Mouse (Mus musculus) spleen, adult 2 months (tissue): Measurements from ENCODE around the gene Rangap1. TPM values are rescaled to one million over a fixed set of nuclear protein-coding genes. Genes with fewer than 3 reads are reported as not detected.

Experiments used
- DNase-seq, 2 experiments: peaks; one replicate each; pipeline versions ENCODE4 v3.0.0 to v3.0.0-alpha.2; 2012 to 2021; ENCODE audit warnings: low spot score in 2 of 2, low read depth in 1 of 2
- H3K27ac ChIP-seq: fragments of 200-500 bp; 2 replicates; pipeline ENCODE4 v1.5.1; 2012; ENCODE audit warnings: low read length, inconsistent platforms; ENCODE audit not compliant: insufficient read depth
- H3K27me3 ChIP-seq: fragments of 200-500 bp; 2 replicates; pipeline ENCODE4 v1.6.1; 2012; ENCODE audit warnings: mild to moderate bottlenecking, moderate library complexity, low read length, inconsistent platforms; ENCODE audit not compliant: control insufficient read depth, insufficient read depth
- H3K36me3 ChIP-seq: fragments of 200-500 bp; 2 replicates; pipeline ENCODE4 v1.6.1; 2012; ENCODE audit warnings: mild to moderate bottlenecking, low read length, inconsistent platforms; ENCODE audit not compliant: control insufficient read depth, insufficient read depth
- H3K4me1 ChIP-seq: fragments of 200-500 bp; 2 replicates; pipeline ENCODE4 v1.6.1; 2011; ENCODE audit warnings: inconsistent platforms; ENCODE audit not compliant: control insufficient read depth, insufficient read depth, insufficient read length
- H3K4me3 ChIP-seq: fragments of 200-500 bp; 2 replicates; pipeline ENCODE4 v1.5.1; 2011; ENCODE audit warnings: mild to moderate bottlenecking, inconsistent platforms; ENCODE audit not compliant: insufficient read depth, insufficient read length; ENCODE audit errors: extremely low read depth
- CTCF ChIP-seq: fragments of 200-500 bp; IDR thresholded peaks from 2 replicates; pipeline ENCODE4 v1.5.1; 2011; ENCODE audit warnings: mild to moderate bottlenecking, inconsistent platforms; ENCODE audit not compliant: insufficient read depth, insufficient read length, insufficient replicate concordance; ENCODE audit errors: extremely low read depth
- POLR2A ChIP-seq: fragments of 200-500 bp; IDR thresholded peaks from 2 replicates; pipeline ENCODE4 v1.6.1; 2011; ENCODE audit warnings: low read depth, low read length, inconsistent platforms
- WGBS: fragments of 180-500 bp; shearing (Covaris S2); methylation state at CpG from one replicate; pipeline ENCODE4 v1.1.7; 2018; 5-methylcytosine and 5-hydroxymethylcytosine counted together
- polyA plus RNA-seq: library from polyadenylated mRNA; depleted of rRNA; stranded (reverse); fragments of >200 nt; gene quantifications from 2 replicates; pipeline ENCODE4 v1.2.3, GENCODE M21; 2012

Gene Rangap1
- polyA plus RNA-seq, 1 experiment: 26.6 TPM

GRCm38 (mm10) chr15:81723653-81724052 lies 21.7 kb downstream of the Rangap1 start:
- Histone ChIP-seq H3K27me3 (no peaks in the 10 kb centered on the region), H3K27ac (no peak overlapping the region), H3K4me3 (no peak overlapping the region), H3K36me3 (peaks cover 32% of the 10 kb centered on the region), H3K4me1 (peaks cover 3% of the 10 kb centered on the region; the same call in 1 of the 2 replicates)
- TF ChIP-seq POLR2A (no peak), CTCF (no peak)
- WGBS: 90% methylated on average over 11 of the region's 11 CpGs
- DNase-seq: no peak

DNA sequence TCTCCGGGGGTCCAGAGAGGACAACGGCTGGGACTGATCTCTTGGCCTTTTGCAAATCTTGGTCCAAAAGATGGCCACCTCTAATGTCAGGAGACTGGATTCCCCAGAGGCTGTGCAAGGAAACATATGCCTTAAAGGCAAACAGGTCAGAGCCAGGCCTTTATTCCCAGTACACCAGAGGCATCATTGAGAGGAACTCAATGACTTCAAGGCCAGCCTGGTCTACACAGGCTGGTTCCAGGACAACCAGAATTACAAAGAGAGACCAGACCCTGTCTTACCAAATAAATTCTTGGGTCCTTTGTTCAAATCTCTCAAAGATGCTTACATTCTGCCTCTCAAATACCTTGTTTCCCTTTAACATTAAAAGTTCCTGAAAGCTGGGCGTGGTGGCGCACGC lies 23.0 kb downstream of the Rangap1 start:
- Histone ChIP-seq H3K27me3 (no peaks in the 10 kb centered on the region), H3K4me3 (no peak overlapping the region), H3K36me3 (peaks cover 39% of the 10 kb centered on the region), H3K4me1 (no peaks in the 10 kb centered on the region), H3K27ac (no peak overlapping the region)
- 97% methylated on average over 5 of the region's 5 CpGs for WGBS
- no peak for TF ChIP-seq CTCF
- no peak for DNase-seq

DNA sequence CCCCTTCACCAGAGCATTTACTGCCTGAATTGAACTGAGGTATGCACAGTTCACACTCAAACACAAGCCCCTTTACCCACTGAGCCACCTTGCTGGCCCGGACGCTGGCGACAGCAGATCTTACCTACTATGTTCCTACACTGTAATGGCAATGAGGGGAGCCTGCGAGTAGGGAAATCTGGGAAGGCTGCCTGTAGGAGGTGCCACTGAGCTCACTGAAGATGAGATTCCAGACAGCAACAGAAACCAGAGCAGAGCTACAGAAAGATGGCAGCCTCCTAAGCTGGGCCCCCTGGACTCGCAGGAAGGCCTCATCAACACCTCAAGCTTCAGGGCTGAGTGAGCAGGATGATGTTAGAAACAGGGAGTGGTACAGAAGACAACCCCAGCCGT lies 26.2 kb downstream of the Rangap1 start:
- H3K4me1 ChIP-seq: no peaks in the 10 kb centered on the region
- H3K4me3 ChIP-seq: no peak overlapping the region
- H3K27ac ChIP-seq: no peak overlapping the region
- peaks cover 51% of the 10 kb centered on the region for H3K36me3 ChIP-seq
- 97% methylated on average over 6 of the region's 6 CpGs for WGBS
- DNase-seq: no peak
- H3K27me3 ChIP-seq: no peaks in the 10 kb centered on the region
- TF ChIP-seq CTCF (no peak), POLR2A (no peak)

DNA sequence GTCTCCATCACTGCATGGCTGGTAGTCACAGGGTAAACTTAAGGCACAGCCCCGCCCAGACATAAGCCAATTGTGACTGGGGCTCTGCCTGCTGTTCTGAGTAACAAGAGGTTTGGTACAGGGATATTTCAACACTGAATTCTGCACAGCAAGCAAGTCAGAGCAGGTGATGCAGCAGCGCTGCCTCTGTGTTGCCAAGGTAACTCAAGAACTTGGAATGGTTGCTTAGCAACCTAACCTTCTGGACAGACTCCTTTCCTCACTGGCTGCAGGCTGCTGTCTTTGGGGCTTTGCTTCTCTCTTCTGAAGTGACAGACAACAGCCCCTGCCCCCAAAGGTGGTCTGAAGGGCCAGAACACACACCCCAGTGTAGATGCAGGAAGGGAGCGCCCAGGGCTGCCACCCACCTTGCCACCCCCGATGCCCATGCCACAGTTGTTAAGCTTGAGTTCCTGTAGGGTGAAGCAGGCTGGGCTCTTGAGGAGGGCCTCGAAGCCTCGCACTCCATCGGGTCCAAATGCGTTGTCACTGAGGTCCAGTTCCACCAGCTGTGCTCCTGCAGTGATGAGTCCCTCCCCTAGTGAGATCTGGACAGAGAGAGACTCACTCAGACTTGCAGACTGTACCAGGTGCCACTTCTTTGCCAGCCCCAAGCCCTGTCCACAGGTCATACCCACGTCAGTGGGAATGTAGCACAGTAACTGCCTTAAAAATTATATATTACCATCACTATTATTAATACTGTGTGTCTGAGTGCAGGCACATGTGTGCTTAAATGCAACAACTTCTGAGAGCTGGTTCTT lies 26.8 kb downstream of the Rangap1 start:
- H3K27ac ChIP-seq: no peak overlapping the region
- H3K36me3 ChIP-seq: peaks cover 51% of the 10 kb centered on the region
- no peaks in the 10 kb centered on the region for H3K27me3 ChIP-seq
- H3K4me1 ChIP-seq: no peaks in the 10 kb centered on the region
- 97% methylated on average over 9 of the region's 9 CpGs for WGBS
- no peak overlapping the region for H3K4me3 ChIP-seq
- DNase-seq: no peak
- no peak for TF ChIP-seq CTCF
- no peak for TF ChIP-seq POLR2A

DNA sequence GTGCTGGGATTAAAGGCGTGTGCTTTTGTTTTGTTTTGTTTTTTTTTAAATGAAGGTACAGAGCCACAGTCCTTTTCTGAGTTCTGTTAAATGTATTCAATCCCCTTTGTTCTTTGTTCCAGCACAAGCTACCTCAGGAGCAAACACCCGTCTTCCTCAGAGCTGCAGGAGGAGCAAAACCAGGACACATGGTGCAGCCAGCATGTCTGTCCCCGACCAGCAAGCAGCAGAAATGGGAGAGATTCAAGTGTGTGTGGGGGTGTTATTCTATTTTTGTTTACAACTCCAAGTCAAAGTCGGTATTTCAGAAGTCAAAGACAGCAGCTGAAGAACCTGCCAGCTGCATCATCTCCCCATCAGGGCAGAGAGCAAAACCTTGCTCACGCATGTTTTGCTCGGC lies 31.6 kb downstream of the Rangap1 start:
- DNase-seq: no peak
- Histone ChIP-seq H3K27ac (no peak overlapping the region), H3K4me3 (no peak overlapping the region), H3K4me1 (no peaks in the 10 kb centered on the region), H3K27me3 (no peaks in the 10 kb centered on the region), H3K36me3 (peaks cover 58% of the 10 kb centered on the region)
- 86% methylated on average over 6 of the region's 6 CpGs for WGBS
- TF ChIP-seq CTCF (no peak), POLR2A (no peak)

DNA sequence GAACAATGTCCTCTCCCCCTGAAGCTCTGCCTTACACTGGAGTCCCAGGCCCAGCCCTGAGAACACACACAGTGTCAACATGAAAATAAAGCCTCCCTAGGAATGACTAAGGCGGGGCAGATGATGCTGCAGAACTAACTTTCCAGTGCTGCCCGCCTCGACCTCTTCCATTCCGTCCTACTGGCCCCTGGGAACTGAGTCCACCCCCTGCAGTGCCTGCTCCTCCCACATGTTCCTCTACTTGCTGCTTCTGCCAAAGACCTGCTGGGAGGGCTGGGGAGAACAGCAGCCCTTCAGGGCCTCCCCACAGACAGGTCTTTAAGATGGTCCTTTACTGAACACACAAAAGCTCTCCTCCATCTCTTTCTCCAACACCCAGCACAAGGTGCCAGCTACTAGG lies 34.5 kb downstream of the Rangap1 start:
- Histone ChIP-seq H3K27me3 (no peaks in the 10 kb centered on the region), H3K36me3 (peaks cover 55% of the 10 kb centered on the region), H3K27ac (no peak overlapping the region), H3K4me1 (no peaks in the 10 kb centered on the region), H3K4me3 (no peak overlapping the region)
- no peak for TF ChIP-seq CTCF
- no peak for TF ChIP-seq POLR2A
- DNase-seq: no peak
- WGBS: 92% methylated on average over 4 of the region's 4 CpGs

DNA sequence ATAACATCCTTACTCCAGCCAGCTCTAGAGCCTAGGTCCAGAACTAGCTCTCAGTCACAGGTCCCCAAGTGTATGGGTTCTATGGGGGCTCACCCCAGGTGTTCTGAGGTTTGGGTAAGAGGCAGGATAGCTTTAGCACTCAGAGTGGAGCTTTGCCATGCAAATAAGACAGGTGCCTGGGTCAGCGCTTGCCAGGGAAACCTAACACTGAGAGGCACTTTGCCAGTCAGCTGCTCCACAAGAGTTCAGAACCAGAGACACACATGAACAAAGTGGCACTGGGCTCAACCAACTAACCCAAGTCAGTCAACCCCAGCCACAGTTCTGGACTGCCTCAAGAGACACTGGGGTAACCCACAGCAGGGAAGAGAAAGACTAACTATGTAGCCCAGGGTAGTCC lies 35.6 kb downstream of the Rangap1 start:
- Histone ChIP-seq H3K27me3 (no peaks in the 10 kb centered on the region), H3K4me3 (no peak overlapping the region), H3K27ac (no peak overlapping the region), H3K36me3 (peaks cover 59% of the 10 kb centered on the region), H3K4me1 (no peaks in the 10 kb centered on the region)
- WGBS: 100% methylated on average over 1 of the region's 1 CpGs
- no peak for DNase-seq
- TF ChIP-seq CTCF (no peak), POLR2A (no peak)
